Comparison of ENCODE assay signal across 19 mouse cellular contexts in the genomic region with DNA sequence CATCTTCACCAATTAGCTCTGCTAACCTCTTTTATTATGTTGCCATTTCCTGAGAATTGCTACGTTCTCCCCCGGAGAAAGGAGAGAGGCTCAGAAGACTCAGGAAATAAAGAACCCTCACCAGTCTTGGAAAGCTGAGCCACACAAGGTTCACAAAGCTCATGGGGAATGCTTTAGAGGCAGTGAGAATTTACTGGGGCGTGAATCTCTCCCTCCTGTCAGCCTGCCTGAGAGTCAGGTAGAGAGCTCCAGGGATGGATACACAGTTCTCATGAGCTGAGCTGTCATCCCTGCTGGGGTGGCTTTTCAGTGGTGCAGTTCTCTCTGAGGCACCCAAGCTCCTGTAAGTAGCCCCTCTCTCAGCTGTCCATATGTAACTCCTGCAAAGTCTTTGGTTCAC.
A peak's percentile ranks its signal among the peaks of the same experiment; 100 is the strongest.
DNase-seq lines count a peak whose midpoint lies in the region; ATAC-seq lines count a peak whose summit lies in the region.
"Had no signal": no experiment of that assay in that cellular context is flagged by ENCODE, and none has a peak within 500 bp of the region (broad histone marks: within the 10 kb centered on the region; RNA-seq: fewer than 3 reads in every experiment).

No protein-coding gene starts in this region.

- no peaks in the 10 kb centered on the region for H3K36me3 ChIP-seq in kidney, embryonic 16.5 days (ENCODE audit: insufficient read depth, low read length)
- H3K36me3 ChIP-seq: hindbrain, embryonic 13.5 days; liver, embryonic 12.5 days; lung, embryonic 15.5 days had no signal

- DNase-seq in kidney, postnatal 36 days = no peak
- DNase-seq in cerebellum, adult 11 months = peak; percentile 10
- DNase-seq in cerebellum, adult 8-10 months = peak; percentile 20
- DNase-seq in gastrocnemius, postnatal 10 days = no peak
- DNase-seq in left cerebral cortex, adult 9 months (ENCODE audit: low spot score in 2 of 2) = no peak
- DNase-seq: adrenal gland, adult 8-10 months; gastrocnemius, postnatal 36 days; kidney, postnatal 10 days; right cerebral cortex, postnatal 25 days; thymus, postnatal 14 days had no signal

- no peaks in the 10 kb centered on the region for H3K27me3 ChIP-seq in kidney, embryonic 16.5 days (ENCODE audit: insufficient read depth, low read length)
- H3K27me3 ChIP-seq: forebrain, embryonic 13.5 days; hindbrain, embryonic 13.5 days; liver, embryonic 12.5 days; lung, embryonic 15.5 days had no signal

- H3K4me1 ChIP-seq in kidney, embryonic 16.5 days (ENCODE audit: insufficient read depth, low read length) = no peaks in the 10 kb centered on the region
- H3K4me1 ChIP-seq: liver, embryonic 12.5 days; lung, embryonic 15.5 days had no signal

- H3K4me3 ChIP-seq in kidney, embryonic 16.5 days (ENCODE audit: low read length) = no peak overlapping the region
- H3K4me3 ChIP-seq: forebrain, embryonic 13.5 days; hindbrain, embryonic 13.5 days; liver, embryonic 12.5 days; lung, embryonic 15.5 days had no signal

- no peak overlapping the region for H3K4me2 ChIP-seq in kidney, embryonic 16.5 days (replicated peaks; ENCODE audit: low read depth, low read length)
- H3K4me2 ChIP-seq: forebrain, embryonic 13.5 days; hindbrain, embryonic 13.5 days; liver, embryonic 12.5 days; lung, embryonic 15.5 days had no signal

- H3K9ac ChIP-seq in kidney, embryonic 16.5 days (replicated peaks; ENCODE audit: low read length) = no peak overlapping the region
- H3K9ac ChIP-seq: forebrain, embryonic 13.5 days; hindbrain, embryonic 13.5 days; liver, embryonic 12.5 days; lung, embryonic 15.5 days had no signal

- ATAC-seq in kidney, embryonic 16.5 days (ENCODE audit: low FRiP score, low TSS enrichment) = peak; percentile 27; the same call in 1 of the 2 replicates
- 0 out of 2 replicates have a peak, but pooled peaks have one; percentile 30 for ATAC-seq in erythroid progenitor cell, adult 5-6 weeks (replicated peaks; ENCODE audit: low FRiP score, poor library complexity, severe bottlenecking)
- ATAC-seq: CD4-positive, CD25-positive, alpha-beta regulatory T cell, adult 4 months; forebrain, embryonic 13.5 days; intestine, embryonic 16.5 days; liver, embryonic 12.5 days had no signal

- no peak overlapping the region for H3K27ac ChIP-seq in kidney, embryonic 16.5 days (ENCODE audit: low read length)
- H3K27ac ChIP-seq: forebrain, embryonic 13.5 days; hindbrain, embryonic 13.5 days; liver, embryonic 12.5 days; lung, embryonic 15.5 days; macrophage had no signal

- H3K9me3 ChIP-seq in kidney, embryonic 16.5 days (ENCODE audit: low read length) = no peaks in the 10 kb centered on the region
- H3K9me3 ChIP-seq: forebrain, embryonic 13.5 days; hindbrain, embryonic 13.5 days; liver, embryonic 12.5 days; lung, embryonic 15.5 days had no signal

- 15% methylated on average over 3 of the region's 3 CpGs for WGBS in kidney, embryonic 16.5 days

Comparison
In these comparisons a context has a peak if more than half of its experiments do, and no peak if none do; other contexts are left out.
1. DNase-seq: peak in cerebellum, adult 11 months (single experiment) and cerebellum, adult 8-10 months (single experiment); none in kidney, postnatal 36 days (0 of 2), gastrocnemius, postnatal 10 days (single experiment) and left cerebral cortex, adult 9 months (0 of 2).